Mouse (Mus musculus): ENCODE data around the gene Spock2. TPM values are rescaled to one million over a fixed set of nuclear protein-coding genes. Genes with fewer than 3 reads are reported as not detected.

Spock2 gene
- polyA plus RNA-seq, 1 experiment from 2014 or later = 11.2 TPM

- Histone ChIP-seq H3K9ac (ENCODE audit: low read length) (no peak overlapping the region), H3K9me3 (ENCODE audit: control insufficient read depth, low read length) (no peaks in the 10 kb centered on the region), H3K4me2 (no peak overlapping the region), H3K36me3 (ENCODE audit: control insufficient read depth, insufficient read depth, low read length) (no peaks in the 10 kb centered on the region), H3K27ac (ENCODE audit: low read depth, low read length) (no peak overlapping the region), H3K27me3 (ENCODE audit: control insufficient read depth, insufficient read depth, low read length) (no peaks in the 10 kb centered on the region), H3K4me1 (ENCODE audit: control insufficient read depth, insufficient read depth, low read length) (peaks cover 13% of the 10 kb centered on the region), H3K4me3 (ENCODE audit: low read depth, low read length) (no peak overlapping the region)
- no peak for ATAC-seq (ENCODE audit: low FRiP score)
- no peak for DNase-seq (ENCODE audit: low spot score, missing footprints)
- WGBS = 91% methylated on average over 9 of the region's 9 CpGs
These were observed 8.1 kb downstream of the Spock2 start for GRCm38 (mm10) chr10:60113965-60114690.

- peak; percentile 84 for ATAC-seq (ENCODE audit: low FRiP score)
- H3K4me3 ChIP-seq (ENCODE audit: low read depth, low read length) = peak overlapping the region; percentile 15; the same call in 1 of the 2 replicates
- peaks cover 13% of the 10 kb centered on the region for H3K4me1 ChIP-seq (ENCODE audit: control insufficient read depth, insufficient read depth, low read length)
- peak; percentile 94 for DNase-seq (ENCODE audit: low spot score, missing footprints)
- H3K27me3 ChIP-seq (ENCODE audit: control insufficient read depth, insufficient read depth, low read length) = no peaks in the 10 kb centered on the region
- H3K27ac ChIP-seq (ENCODE audit: low read depth, low read length) = peak overlapping the region; percentile 57
- H3K9ac ChIP-seq (ENCODE audit: low read length) = peak overlapping the region; percentile 53
- H3K9me3 ChIP-seq (ENCODE audit: control insufficient read depth, low read length) = no peaks in the 10 kb centered on the region
- WGBS = 3% methylated on average over 14 of the region's 14 CpGs
- no peaks in the 10 kb centered on the region for H3K36me3 ChIP-seq (ENCODE audit: control insufficient read depth, insufficient read depth, low read length)
- peak overlapping the region; percentile 42 for H3K4me2 ChIP-seq
These were observed 9.5 kb downstream of the Spock2 start for GRCm38 (mm10) chr10:60115345-60116185.

GRCm38 (mm10) chr10:60116997-60117396 lies 11.0 kb downstream of the Spock2 start:
- no peak for ATAC-seq (ENCODE audit: low FRiP score)
- Histone ChIP-seq H3K4me3 (ENCODE audit: low read depth, low read length) (no peak overlapping the region), H3K36me3 (ENCODE audit: control insufficient read depth, insufficient read depth, low read length) (no peaks in the 10 kb centered on the region), H3K9me3 (ENCODE audit: control insufficient read depth, low read length) (no peaks in the 10 kb centered on the region), H3K27me3 (ENCODE audit: control insufficient read depth, insufficient read depth, low read length) (no peaks in the 10 kb centered on the region), H3K9ac (ENCODE audit: low read length) (no peak overlapping the region), H3K4me2 (no peak overlapping the region), H3K27ac (ENCODE audit: low read depth, low read length) (no peak overlapping the region), H3K4me1 (ENCODE audit: control insufficient read depth, insufficient read depth, low read length) (peaks cover 13% of the 10 kb centered on the region)
- DNase-seq (ENCODE audit: low spot score, missing footprints) = no peak
- 64% methylated on average over 4 of the region's 4 CpGs for WGBS

- Histone ChIP-seq H3K4me3 (ENCODE audit: low read depth, low read length) (no peak overlapping the region), H3K27me3 (ENCODE audit: control insufficient read depth, insufficient read depth, low read length) (no peaks in the 10 kb centered on the region), H3K9ac (ENCODE audit: low read length) (no peak overlapping the region), H3K4me2 (no peak overlapping the region), H3K27ac (ENCODE audit: low read depth, low read length) (no peak overlapping the region), H3K36me3 (ENCODE audit: control insufficient read depth, insufficient read depth, low read length) (no peaks in the 10 kb centered on the region), H3K4me1 (ENCODE audit: control insufficient read depth, insufficient read depth, low read length) (peaks cover 13% of the 10 kb centered on the region), H3K9me3 (ENCODE audit: control insufficient read depth, low read length) (no peaks in the 10 kb centered on the region)
- no peak for ATAC-seq (ENCODE audit: low FRiP score)
- no peak for DNase-seq (ENCODE audit: low spot score, missing footprints)
- WGBS = 53% methylated on average over 7 of the region's 7 CpGs
These were observed 12.4 kb downstream of the Spock2 start for GRCm38 (mm10) chr10:60118464-60118863.

GRCm38 (mm10) chr10:60120630-60121029 lies 14.6 kb downstream of the Spock2 start:
- H3K9ac ChIP-seq (ENCODE audit: low read length) = no peak overlapping the region

GRCm38 (mm10) chr10:60124078-60124477 lies 18.1 kb downstream of the Spock2 start:
- no peak overlapping the region for H3K4me3 ChIP-seq (ENCODE audit: low read depth, low read length)
- ATAC-seq (ENCODE audit: low FRiP score) (no peak), DNase-seq (ENCODE audit: low spot score, missing footprints) (no peak)
- no peaks in the 10 kb centered on the region for H3K9me3 ChIP-seq (ENCODE audit: control insufficient read depth, low read length)
- H3K4me1 ChIP-seq (ENCODE audit: control insufficient read depth, insufficient read depth, low read length) = no peaks in the 10 kb centered on the region
- no peak overlapping the region for H3K4me2 ChIP-seq
- no peaks in the 10 kb centered on the region for H3K27me3 ChIP-seq (ENCODE audit: control insufficient read depth, insufficient read depth, low read length)
- no peaks in the 10 kb centered on the region for H3K36me3 ChIP-seq (ENCODE audit: control insufficient read depth, insufficient read depth, low read length)
- no peak overlapping the region for H3K9ac ChIP-seq (ENCODE audit: low read length)
- no peak overlapping the region for H3K27ac ChIP-seq (ENCODE audit: low read depth, low read length)
- WGBS = 62% methylated on average over 6 of the region's 6 CpGs

More at GRCm38 (mm10) chr10:60120630-60121029, 14.6 kb downstream of the Spock2 start:
- Histone ChIP-seq H3K27ac (ENCODE audit: low read depth, low read length) (no peak overlapping the region), H3K4me3 (ENCODE audit: low read depth, low read length) (no peak overlapping the region), H3K36me3 (ENCODE audit: control insufficient read depth, insufficient read depth, low read length) (no peaks in the 10 kb centered on the region), H3K4me2 (no peak overlapping the region), H3K27me3 (ENCODE audit: control insufficient read depth, insufficient read depth, low read length) (no peaks in the 10 kb centered on the region), H3K4me1 (ENCODE audit: control insufficient read depth, insufficient read depth, low read length) (peaks cover 7% of the 10 kb centered on the region), H3K9me3 (ENCODE audit: control insufficient read depth, low read length) (no peaks in the 10 kb centered on the region)
- ATAC-seq (ENCODE audit: low FRiP score) = no peak
- 71% methylated on average over 4 of the region's 4 CpGs for WGBS
- DNase-seq (ENCODE audit: low spot score, missing footprints) = no peak

- Histone ChIP-seq H3K4me3 (ENCODE audit: low read depth, low read length) (no peak overlapping the region), H3K9ac (ENCODE audit: low read length) (no peak overlapping the region), H3K27me3 (ENCODE audit: control insufficient read depth, insufficient read depth, low read length) (no peaks in the 10 kb centered on the region), H3K4me2 (no peak overlapping the region), H3K36me3 (ENCODE audit: control insufficient read depth, insufficient read depth, low read length) (no peaks in the 10 kb centered on the region), H3K9me3 (ENCODE audit: control insufficient read depth, low read length) (no peaks in the 10 kb centered on the region), H3K27ac (ENCODE audit: low read depth, low read length) (no peak overlapping the region), H3K4me1 (ENCODE audit: control insufficient read depth, insufficient read depth, low read length) (no peaks in the 10 kb centered on the region)
- ATAC-seq (ENCODE audit: low FRiP score) = peak; percentile 61
- WGBS = 23% methylated on average over 20 of the region's 22 CpGs
- no peak for DNase-seq (ENCODE audit: low spot score, missing footprints)
These were observed 19.7 kb downstream of the Spock2 start for GRCm38 (mm10) chr10:60125529-60126327.

- Histone ChIP-seq H3K4me2 (no peak overlapping the region), H3K27me3 (ENCODE audit: control insufficient read depth, insufficient read depth, low read length) (no peaks in the 10 kb centered on the region), H3K4me1 (ENCODE audit: control insufficient read depth, insufficient read depth, low read length) (no peaks in the 10 kb centered on the region), H3K9me3 (ENCODE audit: control insufficient read depth, low read length) (no peaks in the 10 kb centered on the region), H3K9ac (ENCODE audit: low read length) (no peak overlapping the region), H3K27ac (ENCODE audit: low read depth, low read length) (no peak overlapping the region), H3K4me3 (ENCODE audit: low read depth, low read length) (no peak overlapping the region), H3K36me3 (ENCODE audit: control insufficient read depth, insufficient read depth, low read length) (no peaks in the 10 kb centered on the region)
- DNase-seq (ENCODE audit: low spot score, missing footprints) (no peak), ATAC-seq (ENCODE audit: low FRiP score) (no peak)
- WGBS = 83% methylated on average over 9 of the region's 9 CpGs
These were observed 22.3 kb downstream of the Spock2 start for GRCm38 (mm10) chr10:60128287-60128686.

Measured in midbrain, embryonic 11.5 days (tissue).